Mouse (Mus musculus): ENCODE measurements around the gene Cep83.

Gene Cep83

GRCm38 (mm10) chr10:94777576-94777975 is 89.1 kb downstream of the Cep83 start:
- peak; percentile 84 for DNase-seq (ENCODE audit: low read depth, low spot score)

- DNase-seq (ENCODE audit: low read depth, low spot score), result no peak
These were observed 90.9 kb downstream of the Cep83 start for GRCm38 (mm10) chr10:94779319-94779718.

DNA sequence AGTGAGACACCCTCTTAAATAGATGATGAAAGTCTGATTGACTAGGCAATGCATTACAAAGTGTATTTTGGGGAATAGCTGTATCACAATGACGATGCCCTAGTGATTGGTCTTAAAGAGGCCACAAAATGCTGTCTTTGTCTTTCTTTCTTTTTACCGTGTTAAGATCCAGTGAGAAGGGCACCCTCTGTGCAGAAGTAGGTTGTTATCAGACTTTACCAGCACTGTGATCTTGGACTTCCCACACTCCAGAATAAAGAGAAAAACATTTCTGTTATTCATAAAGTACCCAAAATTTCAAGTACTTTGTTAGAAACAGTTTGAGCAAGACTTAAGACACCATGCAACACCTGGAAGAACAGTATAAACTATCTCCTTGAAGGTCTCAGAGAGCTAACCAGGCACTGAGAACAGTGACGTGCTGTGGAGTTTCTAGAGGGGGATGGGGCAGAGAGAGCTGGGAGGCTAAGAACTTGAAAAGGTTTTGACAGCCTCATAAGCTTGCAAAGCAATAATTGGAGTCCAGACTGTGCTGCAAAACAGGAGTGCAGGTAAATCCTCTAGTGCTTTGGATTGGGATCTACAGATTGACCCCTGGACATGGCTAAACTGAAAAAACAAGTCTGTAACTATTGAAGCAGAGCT is 92.3 kb downstream of the Cep83 start:
- no peak for DNase-seq (ENCODE audit: low read depth, low spot score)

GRCm38 (mm10) chr10:94789205-94789604 is 100.8 kb downstream of the Cep83 start:
- DNase-seq (ENCODE audit: low read depth, low spot score), result no peak

DNA sequence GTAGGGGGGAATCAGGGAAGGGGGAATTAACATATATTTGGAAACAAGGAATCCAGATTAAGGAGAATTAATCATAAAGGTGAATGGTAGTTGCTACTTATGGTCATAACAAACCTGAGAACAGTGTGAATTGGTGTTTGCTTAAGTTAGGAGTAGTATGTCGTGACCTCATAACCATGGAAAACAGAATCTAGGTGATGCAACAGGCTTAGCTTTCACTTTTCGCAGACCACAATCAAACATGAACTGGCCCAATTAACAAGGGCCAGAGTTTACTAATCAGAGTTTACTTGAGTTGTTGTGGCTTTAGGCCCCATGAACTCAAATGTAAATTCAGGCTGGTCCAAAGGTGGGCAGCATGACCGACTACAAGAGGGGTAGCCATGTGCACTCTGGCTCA is 105.5 kb downstream of the Cep83 start:
- no peak for DNase-seq (ENCODE audit: low read depth, low spot score)

- peak; percentile 57 for DNase-seq (ENCODE audit: low read depth, low spot score)
These were observed 106.3 kb downstream of the Cep83 start for GRCm38 (mm10) chr10:94794666-94795244.

DNA sequence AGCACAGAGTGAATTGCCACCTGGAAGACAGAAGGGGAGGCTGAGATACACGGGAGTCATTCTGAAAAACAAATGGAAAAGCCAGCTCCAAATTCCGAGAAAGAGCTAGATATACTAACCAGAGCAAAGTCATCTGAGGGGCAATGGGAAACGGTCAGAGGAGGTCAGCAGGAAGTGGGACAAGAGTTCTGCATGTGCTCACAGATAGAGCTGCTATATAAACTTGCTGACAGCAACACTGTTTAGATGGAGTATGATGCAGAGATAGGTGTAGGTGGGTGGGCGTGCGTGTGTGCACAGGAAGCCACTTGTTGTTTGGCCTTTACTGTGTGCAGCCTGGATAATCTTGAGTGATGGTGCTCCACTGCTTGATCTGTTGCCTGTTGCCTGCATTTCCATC is 109.7 kb downstream of the Cep83 start:
- no peak for DNase-seq (ENCODE audit: low read depth, low spot score)

DNA sequence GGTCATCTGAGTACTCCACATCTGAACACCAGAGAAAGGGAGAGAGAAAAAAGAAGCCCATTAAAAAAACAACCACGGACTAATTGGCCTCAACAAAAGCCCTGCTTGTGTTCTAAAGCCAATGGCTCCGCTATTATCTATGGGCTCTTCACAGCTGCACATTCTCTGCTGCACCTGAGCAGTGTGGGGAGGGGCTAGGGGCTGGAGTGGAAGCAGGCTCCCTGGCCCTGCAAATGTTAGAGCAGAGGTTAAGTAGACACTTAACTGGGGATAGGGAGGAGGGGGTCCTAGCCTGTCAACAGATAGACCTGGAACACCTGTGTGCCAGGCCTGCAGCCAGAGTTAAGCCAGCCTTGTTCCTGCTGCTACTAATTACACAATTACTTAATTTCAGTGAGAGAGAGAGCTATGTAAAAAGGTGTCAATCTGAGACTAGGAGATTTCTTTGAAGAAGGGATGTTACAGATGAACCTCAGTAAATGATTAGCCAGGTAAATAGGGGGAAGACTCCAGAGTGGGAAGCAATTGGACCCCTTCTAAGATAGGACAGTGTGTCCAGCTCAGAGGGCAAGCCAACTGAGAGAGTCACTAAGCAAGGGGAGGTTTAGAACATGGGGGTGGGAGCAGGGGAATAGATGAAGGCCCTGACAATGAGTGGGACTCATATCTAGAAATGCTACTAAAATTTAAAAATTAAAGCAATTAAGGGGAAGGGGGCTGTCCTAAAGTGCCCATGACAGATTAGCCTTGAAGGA is 111.2 kb downstream of the Cep83 start:
- no peak for DNase-seq (ENCODE audit: low read depth, low spot score)

GRCm38 (mm10) chr10:94800677-94801354 is 112.4 kb downstream of the Cep83 start:
- DNase-seq (ENCODE audit: low read depth, low spot score), result no peak

DNA sequence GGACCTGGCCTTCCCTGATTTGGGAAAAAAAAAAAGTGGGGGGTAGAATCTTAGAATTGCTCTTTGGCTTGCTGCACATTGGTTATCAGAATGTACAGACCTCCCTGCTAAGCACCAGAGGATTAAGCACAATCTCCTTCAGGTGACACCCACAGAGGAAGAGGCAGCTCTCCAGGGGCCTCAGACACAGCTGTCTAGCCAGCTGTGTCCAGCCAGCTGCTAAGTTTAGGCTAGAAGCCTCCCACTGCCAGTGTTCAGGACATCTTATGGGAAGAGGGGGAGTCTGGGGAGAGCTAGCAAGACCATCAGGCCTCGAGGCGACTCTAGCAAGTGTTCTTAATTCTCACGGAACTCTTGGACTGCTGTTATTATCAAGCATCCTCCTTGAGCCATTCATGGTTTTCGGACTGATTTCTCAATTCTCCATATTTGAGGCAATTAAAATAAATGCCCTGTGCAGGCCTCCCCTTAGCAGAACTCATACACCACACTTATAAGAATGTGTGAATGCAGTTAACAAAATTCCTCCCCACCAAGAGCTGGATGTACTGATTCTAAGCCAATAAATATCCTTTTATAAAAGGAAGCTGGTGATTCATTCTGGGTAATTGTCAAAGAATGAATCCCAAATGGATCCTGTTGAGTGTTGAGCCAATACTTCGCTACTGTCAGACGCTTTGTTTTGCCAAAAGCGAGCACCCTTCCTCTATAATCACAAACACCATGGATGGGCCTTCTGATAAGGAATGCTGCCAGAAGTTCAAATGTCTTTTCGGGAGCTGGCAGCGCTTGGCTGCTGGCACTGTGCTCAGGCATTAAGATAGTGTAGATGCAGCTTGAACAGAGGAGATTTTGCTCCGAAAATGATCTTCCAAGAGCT is 115.8 kb downstream of the Cep83 start:
- peak; percentile 61 for DNase-seq (ENCODE audit: low read depth, low spot score)

GRCm38 (mm10) chr10:94804909-94805220 is 116.4 kb downstream of the Cep83 start:
- no peak for DNase-seq (ENCODE audit: low read depth, low spot score)

DNA sequence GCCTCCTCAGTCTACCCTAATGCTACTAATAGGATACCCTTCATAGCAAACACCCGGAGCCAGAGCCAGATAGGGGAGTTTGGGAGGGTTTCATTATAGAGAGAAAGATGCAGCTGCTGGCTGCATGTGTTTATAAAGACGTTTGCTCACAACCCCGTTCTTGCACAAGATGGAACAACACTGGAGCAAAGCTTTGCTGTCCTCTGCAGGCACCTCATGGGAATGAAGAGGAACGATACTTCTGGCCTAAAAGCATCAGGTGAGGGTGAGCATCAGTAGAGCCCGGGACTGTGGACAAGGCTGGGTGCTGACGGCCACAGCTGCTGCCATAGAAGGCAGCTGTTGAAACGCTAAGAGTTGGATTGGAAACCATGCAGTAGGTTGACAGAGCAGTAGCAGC is 118.9 kb downstream of the Cep83 start:
- DNase-seq (ENCODE audit: low read depth, low spot score), result peak; percentile 32

DNA sequence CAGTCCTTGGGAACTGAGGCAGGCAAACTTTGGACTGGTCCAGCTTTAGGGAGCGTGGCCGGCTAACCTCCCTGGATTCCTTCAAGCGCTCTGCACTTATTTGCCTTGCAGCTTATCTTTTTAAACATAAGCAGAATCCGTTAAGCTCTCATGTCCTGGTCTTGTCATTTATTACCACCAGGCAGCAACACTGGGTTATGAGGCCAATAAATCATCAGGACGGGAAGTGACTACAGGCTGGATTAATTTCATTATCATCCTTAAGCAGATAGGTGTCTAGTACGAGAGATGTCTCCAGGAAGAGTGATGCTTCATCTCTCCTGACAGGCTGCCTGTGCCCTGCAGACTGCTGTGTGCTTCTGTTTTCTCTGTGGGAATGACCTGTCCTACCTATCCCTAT is 119.8 kb downstream of the Cep83 start:
- DNase-seq (ENCODE audit: low read depth, low spot score), result no peak

DNA sequence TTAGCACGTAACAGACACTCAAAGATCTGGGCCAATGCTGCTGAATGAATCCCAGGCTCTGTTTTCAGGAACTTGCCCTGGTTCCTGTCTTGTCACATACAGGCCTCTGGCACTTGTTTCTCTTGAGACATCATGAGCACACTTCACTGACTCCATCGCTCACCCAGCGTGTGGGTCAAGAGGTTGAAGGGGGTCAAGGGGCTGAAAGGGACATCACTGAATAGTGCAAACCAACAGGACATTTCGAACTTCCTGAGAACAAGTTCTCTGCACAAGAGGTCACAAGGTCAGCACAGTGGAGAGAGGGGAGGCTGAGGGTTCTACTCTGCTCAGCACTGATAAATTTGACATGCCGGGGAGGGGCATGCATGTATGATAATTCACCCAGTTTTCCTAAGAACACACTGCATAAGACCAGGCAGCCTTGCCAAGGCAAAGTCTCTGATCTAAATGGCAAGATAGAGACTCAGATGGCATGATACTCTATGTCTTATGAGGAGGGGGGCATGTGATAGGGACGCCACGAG is 121.6 kb downstream of the Cep83 start:
- DNase-seq (ENCODE audit: low read depth, low spot score), result no peak

- DNase-seq (ENCODE audit: low read depth, low spot score), result peak; percentile 70
These were observed 123.7 kb downstream of the Cep83 start for GRCm38 (mm10) chr10:94811907-94812851.

DNA sequence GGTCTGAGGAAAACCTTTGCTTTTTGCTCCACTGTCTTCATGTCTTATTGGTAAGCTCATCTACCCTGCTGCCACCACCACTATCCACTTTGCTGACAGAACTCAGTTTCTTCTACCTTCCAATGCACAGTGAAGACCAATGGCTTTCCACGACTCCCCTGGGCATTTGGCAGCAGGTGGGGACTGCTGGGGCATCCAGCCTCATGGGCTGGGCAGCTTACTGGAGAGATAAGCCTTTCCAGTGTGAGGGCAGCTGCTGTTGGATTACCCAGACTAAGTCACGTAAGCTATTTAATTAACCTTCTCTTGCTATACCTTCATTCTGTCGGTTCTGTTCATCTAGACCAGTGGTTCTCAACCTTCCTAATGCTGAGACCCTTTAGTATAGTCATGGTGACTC is 129.7 kb downstream of the Cep83 start:
- no peak for DNase-seq (ENCODE audit: low read depth, low spot score)

GRCm38 (mm10) chr10:94818781-94819665 is 130.6 kb downstream of the Cep83 start:
- peak; percentile 66 for DNase-seq (ENCODE audit: low read depth, low spot score)

DNA sequence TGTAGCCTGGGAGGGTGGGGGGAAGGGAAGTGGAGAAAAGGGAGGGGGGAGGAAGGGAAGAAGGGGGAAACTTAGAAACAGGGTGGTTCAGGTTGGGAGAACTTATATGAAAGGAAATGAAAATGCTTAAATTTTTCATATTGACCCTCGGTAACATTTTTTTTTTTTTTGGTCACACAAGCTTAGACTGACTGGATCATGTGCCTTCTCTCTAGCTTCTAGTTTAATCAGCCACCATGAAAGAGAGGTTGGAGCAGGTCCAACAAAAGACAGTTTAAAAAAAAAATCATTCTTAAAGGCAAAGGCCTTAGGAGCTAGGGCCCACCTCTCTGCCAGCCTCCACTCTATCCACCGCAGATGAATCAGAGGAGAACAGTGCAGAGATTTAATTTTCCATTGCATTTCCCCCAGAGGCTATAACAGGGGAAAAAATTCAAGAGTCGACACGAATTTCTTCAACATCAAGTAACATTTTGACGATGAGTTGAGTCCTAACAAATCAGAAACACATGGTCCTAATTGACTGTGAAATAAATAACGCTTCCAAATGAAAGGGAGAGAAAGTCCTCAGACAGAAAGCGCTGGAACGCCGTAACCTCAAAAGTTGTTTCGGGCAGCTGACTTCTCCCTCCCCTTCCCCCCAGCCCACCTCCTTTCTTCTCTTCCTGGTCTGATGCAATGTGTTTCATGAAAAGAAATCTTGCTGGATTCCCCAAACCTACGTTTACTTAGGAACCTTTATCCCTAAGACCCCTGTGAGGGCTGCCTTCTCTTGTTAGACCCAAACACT is 135.7 kb downstream of the Cep83 start:
- no peak for DNase-seq (ENCODE audit: low read depth, low spot score)

All from brain, adult 2 months (tissue).